Mouse (Mus musculus) left cerebral cortex, adult 18-20 months (tissue): ENCODE data around the gene Taz. TPM values are rescaled to one million over a fixed set of nuclear protein-coding genes. Genes with fewer than 3 reads are reported as not detected.
A peak's percentile ranks its signal among the peaks of the same experiment; 100 is the strongest.

Source experiments
- DNase-seq, 2 experiments: peaks; one replicate each; pipeline ENCODE4 v3.0.0; 2021 to 2022; ENCODE audit warnings: low spot score in 2 of 2, mixed read lengths in 1 of 2
- long read RNA-seq, 2 experiments: library from polyadenylated mRNA; stranded (forward); transcript quantifications; one replicate each; pipeline ENCODE4 v2.0.0; 2021
- total RNA-seq, 2 experiments: library from RNA; stranded (reverse); gene quantifications; 2 replicates each; pipeline ENCODE4 v1.2.3; 2021

The Taz gene
- total RNA-seq: 10 to 100 TPM; 60.4 to 62.5 TPM
- long read RNA-seq, experiment 1, transcript Taz-204 (9 exons, 1,742 nt): minor isoform, 10 of 80 reads
- long read RNA-seq, experiment 1, transcript Taz-201 (10 exons, 1,851 nt): major isoform, 20 of 80 reads
- long read RNA-seq, experiment 1, transcript Taz-202 (10 exons, 1,786 nt): minor isoform, 5 of 80 reads
- long read RNA-seq, experiment 1, partial matches to known transcripts: 10 of 80 reads
- long read RNA-seq, experiment 1, other reads (novel, unspliced or antisense): 35 of 80 reads
- long read RNA-seq, experiment 2, transcript Taz-204 (9 exons, 1,742 nt): minor isoform, 5 of 75 reads
- long read RNA-seq, experiment 2, transcript Taz-201 (10 exons, 1,851 nt): major isoform, 23 of 75 reads
- long read RNA-seq, experiment 2, partial matches to known transcripts: 3 of 75 reads
- long read RNA-seq, experiment 2, other reads (novel, unspliced or antisense): 42 of 75 reads

DNA sequence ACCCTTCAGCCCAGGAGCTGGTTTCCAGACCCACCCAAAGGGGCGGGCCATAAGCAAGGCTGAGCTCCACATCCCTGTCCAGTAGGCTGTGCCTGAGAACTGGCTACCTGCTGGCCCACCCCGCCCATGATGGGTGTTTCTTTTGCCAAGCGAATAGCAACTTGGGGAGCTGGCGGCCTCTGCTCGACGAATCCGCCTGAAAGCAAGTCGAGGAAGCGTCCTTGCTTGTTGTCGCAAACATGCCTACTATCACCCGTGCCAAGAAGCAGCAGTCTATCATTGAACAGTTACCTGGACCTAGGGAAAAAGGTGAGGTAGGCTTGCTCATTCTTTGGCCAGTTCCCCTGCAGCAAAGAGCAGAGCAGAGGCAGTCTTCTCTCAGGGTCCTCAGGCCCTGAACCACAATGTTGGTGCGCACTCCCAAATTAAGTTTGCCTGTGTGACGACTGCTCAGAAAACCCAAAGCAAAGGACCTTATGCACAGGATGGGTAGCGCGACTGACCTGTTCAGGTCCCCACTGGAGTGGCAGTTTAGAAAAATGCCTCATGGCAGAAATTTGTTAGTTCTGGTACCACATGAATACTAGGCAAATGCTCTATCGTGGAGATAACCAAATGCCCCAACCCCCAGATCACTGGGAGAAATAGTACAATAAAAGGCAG lies at the start of gene Taz, which contains the start of gene Dnase1l1:
TSS of gene Taz (plus strand) at position 181 of the 663 bp plus-strand sequence.
TSS of gene Dnase1l1 (minus strand) at position 606 of the 663 bp plus-strand sequence.
- DNase-seq: peak; percentile 21 to 52

DNA sequence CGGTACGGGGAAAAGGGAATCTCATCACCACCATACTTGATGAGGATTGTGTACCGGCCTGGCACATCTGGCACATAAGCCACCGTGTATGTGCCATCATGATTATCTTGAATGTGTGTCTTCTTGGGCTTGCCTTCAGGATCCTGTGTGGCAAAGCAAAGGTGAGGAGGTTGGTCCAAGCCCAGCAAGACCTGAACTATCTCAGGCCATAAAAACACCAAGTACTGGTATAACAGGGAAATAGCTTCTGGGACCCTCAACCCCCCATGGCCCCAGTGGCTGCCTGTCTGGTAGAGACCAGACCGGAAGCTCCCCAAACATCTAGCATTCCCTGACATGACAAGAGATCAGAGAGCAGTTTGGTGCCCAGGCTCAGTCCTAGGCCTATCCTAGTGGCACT lies 48.5 kb upstream of the Taz start:
- DNase-seq: no peak

DNA sequence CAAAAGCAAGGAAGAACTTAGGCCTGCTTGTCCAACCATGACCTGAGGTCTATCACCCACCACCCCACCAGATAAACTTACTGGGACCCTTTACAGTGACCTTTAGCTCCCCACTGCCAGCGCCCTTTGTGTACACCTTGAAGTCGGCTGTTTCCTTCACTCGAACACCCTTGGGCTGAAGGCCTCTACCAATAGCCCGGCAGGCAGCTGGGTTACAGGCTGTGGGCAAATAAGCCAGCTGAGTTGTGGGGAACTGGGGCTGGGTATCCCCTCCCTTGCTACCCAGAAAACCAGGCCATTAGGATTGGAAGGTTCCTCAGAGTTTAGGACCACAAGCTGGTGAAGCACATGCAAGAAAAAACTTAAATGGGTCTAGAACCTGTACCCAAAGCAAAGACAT lies 41.4 kb upstream of the Taz start:
- DNase-seq: no peak

DNA sequence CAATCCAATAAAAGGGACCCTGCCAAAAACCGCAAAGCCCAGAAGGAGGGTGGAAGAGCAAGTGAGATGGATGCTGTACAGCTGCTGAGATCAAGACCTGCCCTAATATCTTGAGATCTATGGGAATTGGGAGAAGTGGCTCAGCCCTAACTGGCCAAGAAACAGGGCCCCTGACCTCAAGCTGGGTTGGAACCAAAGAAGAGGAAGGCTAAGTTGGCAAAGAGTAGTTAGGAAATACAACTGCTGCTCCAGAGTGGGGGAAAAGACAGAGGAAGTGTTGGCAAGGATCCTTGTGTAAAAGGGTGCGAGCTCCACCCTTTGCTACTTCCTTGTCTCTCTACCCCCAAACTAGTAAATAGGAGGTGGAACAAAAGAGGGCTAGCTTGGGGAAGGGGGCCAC lies 38.3 kb upstream of the Taz start:
- no peak for DNase-seq

DNA sequence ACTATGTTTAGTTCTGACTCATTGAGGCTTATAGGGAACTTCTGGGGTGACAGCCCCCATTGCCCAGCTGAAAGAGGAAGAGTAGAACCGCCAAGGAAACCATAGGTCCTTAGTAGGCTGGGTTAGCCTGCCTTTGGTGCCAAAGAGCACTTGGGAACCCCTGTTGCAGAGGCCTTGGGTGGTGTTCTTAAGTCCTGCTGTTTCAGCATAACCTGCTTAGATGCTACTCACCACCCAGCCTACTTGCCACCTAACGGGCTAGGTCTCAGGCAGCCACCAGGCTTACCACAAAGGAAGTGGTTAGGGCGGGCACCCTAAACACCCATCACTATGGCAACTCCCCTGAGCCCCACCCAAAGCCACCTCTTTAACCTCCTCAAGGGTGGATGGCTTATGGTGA lies 37.9 kb upstream of the Taz start:
- no peak for DNase-seq

DNA sequence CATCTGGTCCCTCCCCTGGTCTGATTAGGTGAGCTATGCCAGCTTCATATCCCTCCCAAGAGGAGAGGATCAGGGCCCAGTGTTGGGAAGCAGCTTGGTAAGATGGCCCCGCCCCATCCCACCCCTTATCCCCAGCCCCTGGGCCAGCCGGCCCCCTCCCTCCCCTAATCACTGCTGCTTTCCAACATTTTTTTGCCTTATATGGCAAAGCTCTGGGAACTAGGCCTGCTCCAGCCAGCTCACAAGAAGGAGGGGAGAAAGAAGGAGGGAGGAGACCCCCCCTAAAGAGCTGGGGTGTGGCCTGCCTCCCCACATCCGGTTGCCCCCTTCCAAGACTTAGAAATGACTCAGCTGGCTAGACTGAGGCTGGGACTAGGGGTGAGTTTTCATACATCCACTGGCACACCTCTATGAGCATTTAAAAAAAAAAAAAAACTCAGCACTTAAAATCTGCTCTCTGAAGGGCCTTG lies 37.1 kb upstream of the Taz start:
- no peak for DNase-seq

DNA sequence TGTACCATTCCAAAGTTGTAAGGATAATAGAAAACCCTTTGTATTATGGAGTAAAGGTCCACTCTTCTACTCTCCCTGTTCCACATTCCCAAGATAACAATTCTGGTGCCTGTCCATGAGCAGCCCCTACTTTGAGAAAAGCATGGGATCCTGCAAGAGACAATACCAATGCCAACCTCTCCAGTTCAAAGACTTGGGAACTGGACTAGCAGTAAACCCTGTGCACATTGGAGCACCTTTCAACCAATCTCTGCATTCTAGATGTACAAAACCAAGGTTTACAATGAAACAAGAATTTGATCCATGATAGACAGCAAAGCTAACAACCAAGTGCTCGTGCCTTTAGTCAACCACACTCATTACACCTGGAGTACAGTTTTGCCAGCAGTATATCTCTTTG lies 36.6 kb upstream of the Taz start:
- DNase-seq: no peak

DNA sequence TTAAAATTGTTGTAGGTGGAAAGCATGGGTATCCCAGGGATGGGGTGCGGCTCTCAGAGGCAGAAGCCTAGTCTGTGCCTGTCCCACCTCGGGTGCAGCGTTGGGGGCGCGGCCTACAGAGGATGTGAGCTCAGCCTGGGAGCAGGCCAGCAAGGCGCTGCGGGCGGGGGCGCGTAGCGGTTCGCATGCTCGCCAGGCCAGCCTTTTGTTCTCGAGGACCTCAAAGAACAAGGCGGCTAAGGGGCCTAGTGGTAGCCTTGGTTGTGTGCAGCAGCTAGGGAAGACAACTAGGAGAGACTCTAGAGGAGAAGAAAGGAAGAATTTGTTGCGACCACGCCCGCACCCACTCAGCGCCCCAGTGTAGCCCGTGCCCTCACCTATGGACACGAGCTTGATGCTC lies 36.0 kb upstream of the Taz start:
- peak; percentile 47 to 54 for DNase-seq

DNA sequence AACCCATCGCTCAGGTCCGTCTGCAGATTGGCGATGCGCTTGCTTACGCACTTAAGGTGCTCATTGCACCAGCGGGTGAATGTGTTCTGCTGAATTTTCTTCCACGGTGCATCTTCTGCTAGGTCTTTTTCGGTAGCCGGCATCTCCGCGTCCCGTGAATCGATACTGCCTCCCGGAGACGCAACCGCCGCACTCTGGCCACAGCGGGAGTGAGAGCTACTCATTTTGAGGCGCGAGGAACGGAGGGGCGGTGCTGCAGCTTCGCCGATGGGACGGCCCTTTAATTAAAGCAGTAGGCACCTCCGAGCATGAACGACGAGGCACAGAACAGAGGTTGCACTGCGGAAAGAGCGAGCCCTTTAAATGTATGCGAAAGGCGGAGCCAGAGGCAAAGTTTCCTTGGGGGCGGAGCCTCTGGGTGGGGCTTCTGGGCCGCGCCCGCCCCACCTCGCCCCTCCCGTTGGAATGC lies 35.5 kb upstream of the Taz start:
- peak; percentile 75 to 82 for DNase-seq

DNA sequence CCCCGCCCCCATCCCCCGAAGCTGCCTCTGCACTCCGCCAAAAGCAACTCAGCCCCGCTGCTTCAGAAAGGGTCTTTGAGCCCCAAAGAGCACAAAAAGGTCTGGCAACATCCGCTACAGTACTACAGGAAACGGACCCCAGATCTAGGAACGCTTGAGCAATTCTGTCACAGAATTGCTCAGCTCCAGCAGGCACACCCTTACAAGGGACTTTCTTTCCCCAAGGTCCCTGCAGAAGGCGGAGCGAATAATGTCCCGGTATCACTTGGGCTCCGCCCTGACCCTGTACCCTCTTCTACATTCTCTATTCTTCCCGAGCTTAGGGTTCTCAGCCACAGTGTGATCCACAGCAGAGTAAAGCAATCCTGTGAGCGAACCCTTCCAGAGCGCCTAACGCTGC lies 35.0 kb upstream of the Taz start:
- peak in 1 of 2 experiments; percentile 8 for DNase-seq

DNA sequence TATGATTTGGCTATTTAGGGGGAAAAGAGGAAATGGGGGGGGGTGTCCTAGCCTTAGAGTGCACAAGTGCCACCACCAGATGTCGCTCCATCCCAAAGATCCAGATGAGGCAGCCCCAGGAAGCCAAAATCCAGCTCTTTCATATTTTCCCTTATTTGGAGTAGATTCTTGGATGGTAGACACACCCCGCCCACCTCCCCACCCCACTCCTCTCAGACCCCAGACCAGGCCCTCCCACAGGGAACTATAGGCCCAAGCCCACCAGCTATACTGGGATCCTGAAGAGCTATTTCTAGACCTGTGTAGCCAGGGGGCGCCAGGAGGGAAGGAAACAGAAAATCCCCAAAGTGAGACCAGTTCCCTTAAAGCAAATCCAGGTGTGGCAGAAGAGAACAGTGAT lies 33.1 kb upstream of the Taz start:
- DNase-seq: peak; percentile 36 to 53

DNA sequence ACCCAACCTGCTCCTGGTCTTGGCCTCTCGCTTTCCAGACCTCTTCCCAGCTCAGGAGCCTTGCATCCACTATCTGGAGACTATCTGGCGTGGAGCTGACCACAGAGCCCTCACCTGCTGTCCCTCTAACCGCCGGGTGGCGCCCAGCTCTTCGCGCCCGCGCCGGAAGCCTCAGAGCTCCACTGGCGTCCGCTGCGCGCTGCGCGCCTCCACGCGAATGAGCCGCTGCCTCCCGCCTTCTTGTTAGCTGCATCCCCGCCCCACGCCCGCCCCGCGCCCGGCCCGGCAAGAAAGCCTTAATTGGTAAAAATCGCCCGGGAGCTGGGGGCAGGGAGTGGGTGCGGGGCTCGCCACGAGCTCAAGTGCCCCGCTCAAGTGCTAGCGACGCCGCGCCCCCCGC lies 32.1 kb upstream of the Taz start, which contains the start of gene Flna:
TSS of gene Flna (minus strand) at position 206 of the 400 bp plus-strand sequence.
- peak; percentile 48 to 63 for DNase-seq

DNA sequence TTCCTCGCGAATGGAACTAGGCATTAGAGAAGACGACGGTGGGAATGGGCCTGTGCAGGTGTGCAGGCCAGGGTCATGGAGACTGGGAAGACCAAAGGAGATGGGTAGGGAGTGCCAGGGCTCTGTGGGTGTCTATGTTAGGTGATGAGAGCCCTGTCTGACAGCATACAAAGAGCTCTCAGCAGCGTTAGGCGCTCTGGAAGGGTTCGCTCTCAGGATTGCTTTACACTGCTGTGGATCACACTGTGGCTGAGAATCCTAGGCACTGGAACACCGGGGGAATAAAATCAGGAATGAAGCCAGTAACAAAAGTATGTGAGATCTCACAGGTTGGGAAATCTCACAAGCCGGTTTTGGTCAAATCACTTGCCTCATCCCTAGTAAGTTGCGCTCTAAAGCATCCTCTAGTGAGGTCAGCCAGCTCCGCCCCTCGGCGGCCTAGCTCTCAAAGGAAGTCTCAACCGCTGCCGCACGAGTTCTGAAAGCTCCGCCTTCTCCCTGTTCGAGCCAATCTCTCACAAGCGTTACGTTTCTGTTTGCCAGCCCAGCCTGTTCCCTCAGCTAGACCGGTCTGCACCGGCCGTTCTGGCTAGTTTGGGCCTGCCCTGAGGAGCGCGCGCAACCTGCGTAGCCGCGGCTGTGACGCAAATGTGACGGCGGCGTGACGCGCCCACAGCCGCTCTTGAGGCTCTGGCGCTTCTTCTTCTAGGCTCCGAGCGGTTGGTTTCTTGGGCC lies 27.4 kb upstream of the Taz start, which contains the start of gene Emd:
TSS of gene Emd (plus strand) at position 535 of the 735 bp plus-strand sequence.
- DNase-seq: peak; percentile 76 to 87

DNA sequence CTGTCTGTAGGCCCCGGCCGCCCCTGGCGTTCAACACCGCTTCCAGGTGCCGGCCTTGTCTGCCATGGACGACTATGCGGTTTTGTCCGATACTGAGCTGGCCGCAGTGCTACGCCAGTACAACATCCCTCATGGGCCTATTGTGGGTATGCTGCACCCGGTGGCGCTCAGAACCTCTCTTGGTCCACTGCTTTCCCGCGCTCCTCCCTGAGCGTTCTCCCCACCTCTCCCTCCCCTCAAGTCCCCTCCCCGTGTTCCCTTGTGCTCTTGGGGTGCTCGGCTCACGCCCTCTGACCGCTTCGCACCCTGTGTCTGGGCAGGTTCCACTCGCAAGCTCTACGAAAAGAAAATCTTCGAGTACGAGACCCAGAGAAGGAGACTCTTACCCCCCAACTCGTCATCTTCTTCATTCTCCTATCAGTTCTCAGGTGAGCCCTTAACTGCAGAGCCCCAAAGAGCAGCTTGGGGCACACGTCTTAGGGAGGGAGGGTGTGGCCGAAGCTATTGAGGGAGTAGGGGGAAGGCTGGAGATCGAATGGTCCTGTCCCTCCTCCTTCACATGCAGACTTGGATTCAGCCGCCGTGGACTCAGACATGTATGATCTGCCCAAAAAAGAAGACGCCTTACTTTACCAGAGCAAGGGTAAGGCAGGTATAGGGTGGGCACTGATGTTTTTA lies 26.7 kb upstream of the Taz start:
- DNase-seq: no peak

DNA sequence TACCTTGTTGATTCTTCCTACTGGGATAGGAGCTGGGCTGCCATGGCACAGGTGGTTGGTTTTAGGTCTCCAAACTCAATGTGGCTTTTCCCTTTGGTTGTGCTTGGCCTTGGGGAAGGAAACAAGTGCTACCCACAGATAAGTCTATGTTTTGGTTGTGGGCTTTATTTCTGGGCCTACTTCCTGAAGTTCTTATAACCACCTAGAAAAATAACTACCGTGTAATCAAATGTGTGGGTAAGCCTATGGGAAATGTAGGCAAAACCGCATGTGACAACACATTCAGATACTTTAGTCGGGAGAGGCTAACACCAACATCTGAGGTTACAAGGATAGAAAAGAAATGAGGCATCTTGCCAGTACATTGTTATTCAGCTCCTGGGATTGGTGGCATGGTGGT lies 24.0 kb upstream of the Taz start:
- no peak for DNase-seq

DNA sequence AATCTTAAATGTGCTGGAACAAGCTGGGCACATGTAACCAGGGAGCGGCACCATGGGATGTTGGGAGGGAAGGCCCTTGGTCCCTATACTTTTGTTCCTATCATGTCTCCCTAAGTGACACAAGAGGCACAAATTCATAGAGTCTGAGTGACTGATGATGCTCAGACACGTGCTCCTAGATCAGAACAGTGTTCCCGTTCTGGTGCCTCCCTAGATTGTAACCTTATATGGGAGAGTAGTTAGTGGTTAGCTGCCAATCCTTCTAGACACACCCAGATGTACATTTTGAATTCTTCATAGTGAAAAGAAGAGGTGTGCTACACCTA lies 12.0 kb upstream of the Taz start:
- DNase-seq: no peak

DNA sequence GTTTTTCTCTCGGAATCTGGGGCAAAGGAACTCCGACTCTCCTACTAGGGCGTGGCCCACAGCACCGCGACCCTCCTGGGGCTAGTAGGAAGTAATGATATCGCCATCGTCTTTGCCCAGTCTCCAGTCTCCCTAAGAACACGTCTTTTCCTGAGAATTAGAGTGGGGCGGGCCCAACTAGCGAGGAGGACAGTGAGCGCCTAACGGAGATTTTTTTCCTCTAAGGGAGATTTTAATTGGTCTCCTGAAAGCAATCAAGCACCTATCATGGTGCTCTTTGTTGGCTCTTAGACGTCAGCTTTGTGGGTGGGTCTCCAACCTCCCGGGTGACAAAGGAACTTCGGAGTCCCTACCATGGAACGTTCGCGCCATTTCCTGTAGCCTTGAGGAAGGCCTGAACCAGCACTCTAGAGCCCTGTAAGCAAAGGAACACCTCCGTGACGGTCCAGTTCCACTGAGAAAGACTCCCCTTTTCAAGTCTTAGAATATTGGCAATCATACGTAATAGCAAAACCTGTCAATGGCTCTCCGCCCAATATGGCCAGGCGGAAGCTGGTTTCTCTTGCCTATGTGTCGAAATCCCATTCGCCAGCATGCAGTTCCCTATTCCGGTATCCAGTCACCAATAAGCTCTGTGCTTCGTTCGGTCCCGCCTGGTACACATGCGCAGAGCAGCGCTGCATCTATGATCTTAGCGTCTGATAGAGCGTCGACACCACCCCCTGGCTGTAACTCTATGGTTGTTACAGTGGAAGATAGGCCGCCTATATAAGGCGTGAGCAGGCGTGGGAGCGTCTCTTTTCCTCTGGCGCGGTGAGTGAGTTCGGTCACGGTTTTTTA lies 11.4 kb upstream of the Taz start, which contains the start of gene Rpl10:
TSS of gene Rpl10 (plus strand) at position 751 of the 840 bp plus-strand sequence.
- DNase-seq: peak; percentile 83 to 85

DNA sequence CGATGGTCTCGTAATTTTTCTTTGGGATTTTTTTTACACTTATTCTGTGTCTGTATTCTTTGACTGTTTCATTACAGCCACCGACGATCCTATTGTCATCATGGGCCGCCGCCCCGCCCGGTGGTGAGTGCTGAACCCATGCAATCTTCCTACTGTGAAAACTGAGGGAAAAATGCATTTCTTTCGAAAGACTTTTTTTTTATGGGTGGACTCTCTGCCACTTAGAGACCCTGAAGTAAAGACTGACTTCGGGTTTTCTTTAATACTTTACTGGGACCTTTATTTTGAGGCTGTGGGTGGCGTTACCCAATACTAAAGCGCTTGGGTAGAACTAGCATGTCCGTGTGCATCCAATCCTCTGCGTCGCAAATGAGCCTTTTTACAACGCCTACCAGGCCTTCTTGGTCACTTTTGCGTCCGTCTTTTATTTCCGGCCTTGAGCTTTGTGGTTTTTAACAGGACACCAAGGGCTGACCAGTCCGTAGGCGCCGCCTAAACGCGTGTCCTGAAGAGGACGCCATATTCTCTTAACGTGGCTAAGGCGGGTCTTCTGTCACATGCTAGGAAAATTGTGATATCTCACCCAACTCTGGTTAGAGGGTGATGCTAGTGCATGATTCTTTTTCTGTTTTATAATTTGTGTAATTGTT lies 10.7 kb upstream of the Taz start:
- DNase-seq: no peak
